Mouse (Mus musculus): ENCODE measurements around the gene Tmem115. TPM values are rescaled to one million over a fixed set of nuclear protein-coding genes. Genes with fewer than 3 reads are reported as not detected.
A peak's percentile ranks its signal among the peaks of the same experiment; 100 is the strongest.
"Not testable (repeated sequence)": the region's sequence is repeated elsewhere in the genome, so short reads cannot be mapped to it uniquely, and the experiment has no call there.

Tmem115 gene
- total and polyA plus RNA-seq, 2 experiments from 2014 or later: 49.7 to 51.4 TPM

GRCm38 (mm10) chr9:107565556-107565955 is 31.8 kb downstream of the Tmem115 start:
- H3K9ac ChIP-seq; H3K4me2 ChIP-seq (ENCODE audit: low read depth); DNase-seq; H3K27me3 ChIP-seq (ENCODE audit: insufficient read depth, low read length); H3K9me3 ChIP-seq (ENCODE audit: low read length); H3K27ac ChIP-seq (ENCODE audit: low read depth, low read length); H3K4me3 ChIP-seq (ENCODE audit: low read depth, low read length); ATAC-seq: not testable (repeated sequence)
- WGBS: 50% methylated on average over 5 of the region's 5 CpGs
- peaks cover 31% of the 10 kb centered on the region for H3K4me1 ChIP-seq (ENCODE audit: insufficient read depth)
- H3K36me3 ChIP-seq (ENCODE audit: insufficient read depth): peaks cover 29% of the 10 kb centered on the region
- peak; percentile 25; the same call in 1 of the 2 replicates for TF ChIP-seq CTCF (IDR thresholded peaks at IDR 0.05; ENCODE audit: low read depth)

GRCm38 (mm10) chr9:107566041-107566709 is 32.4 kb downstream of the Tmem115 start:
- Histone ChIP-seq H3K4me2 (ENCODE audit: low read depth) (no peak overlapping the region), H3K27me3 (ENCODE audit: insufficient read depth, low read length) (no peaks in the 10 kb centered on the region), H3K27ac (ENCODE audit: low read depth, low read length) (no peak overlapping the region; the same call in 1 of the 2 replicates), H3K4me1 (ENCODE audit: insufficient read depth) (peaks cover 35% of the 10 kb centered on the region), H3K9ac (no peak overlapping the region), H3K9me3 (ENCODE audit: low read length) (no peaks in the 10 kb centered on the region), H3K4me3 (ENCODE audit: low read depth, low read length) (no peak overlapping the region), H3K36me3 (ENCODE audit: insufficient read depth) (peaks cover 25% of the 10 kb centered on the region)
- peak; percentile 87 for TF ChIP-seq CTCF (IDR thresholded peaks at IDR 0.05; ENCODE audit: low read depth)
- WGBS: 58% methylated on average over 15 of the region's 15 CpGs
- no peak for ATAC-seq
- DNase-seq: peak; percentile 72

- no peak for DNase-seq
- no peak overlapping the region for H3K4me2 ChIP-seq (ENCODE audit: low read depth)
- H3K27ac ChIP-seq (ENCODE audit: low read depth, low read length): no peak overlapping the region
- 77% methylated on average over 3 of the region's 3 CpGs for WGBS
- H3K4me3 ChIP-seq (ENCODE audit: low read depth, low read length): no peak overlapping the region
- peaks cover 35% of the 10 kb centered on the region for H3K4me1 ChIP-seq (ENCODE audit: insufficient read depth)
- no peaks in the 10 kb centered on the region for H3K27me3 ChIP-seq (ENCODE audit: insufficient read depth, low read length)
- H3K36me3 ChIP-seq (ENCODE audit: insufficient read depth): peaks cover 25% of the 10 kb centered on the region
- ATAC-seq: no peak
- TF ChIP-seq CTCF (IDR thresholded peaks at IDR 0.05; ENCODE audit: low read depth): no peak
- no peaks in the 10 kb centered on the region for H3K9me3 ChIP-seq (ENCODE audit: low read length)
- no peak overlapping the region for H3K9ac ChIP-seq
Observed at GRCm38 (mm10) chr9:107566855-107567254, 33.1 kb downstream of the Tmem115 start.

- WGBS: 9% methylated on average over 18 of the region's 18 CpGs
- ATAC-seq: no peak
- H3K4me1 ChIP-seq (ENCODE audit: insufficient read depth): peaks cover 33% of the 10 kb centered on the region
Observed at GRCm38 (mm10) chr9:107567702-107568319, 34.1 kb downstream of the Tmem115 start, which contains the start of gene Hyal2. TSS of gene Hyal2 (plus strand) at chr9:107567945.

GRCm38 (mm10) chr9:107568331-107569261 is 34.9 kb downstream of the Tmem115 start:
- TF ChIP-seq CTCF (IDR thresholded peaks at IDR 0.05; ENCODE audit: low read depth): no peak; the same call in 1 of the 2 replicates
- ATAC-seq (peak; percentile 93), DNase-seq (peak; percentile 94)
- Histone ChIP-seq H3K36me3 (ENCODE audit: insufficient read depth) (peaks cover 38% of the 10 kb centered on the region), H3K9me3 (ENCODE audit: low read length) (no peaks in the 10 kb centered on the region), H3K4me2 (ENCODE audit: low read depth) (peak overlapping the region; percentile 76), H3K4me1 (ENCODE audit: insufficient read depth) (peaks cover 32% of the 10 kb centered on the region), H3K27me3 (ENCODE audit: insufficient read depth, low read length) (no peaks in the 10 kb centered on the region), H3K4me3 (ENCODE audit: low read depth, low read length) (peak overlapping the region; percentile 63), H3K9ac (peak overlapping the region; percentile 69), H3K27ac (ENCODE audit: low read depth, low read length) (peak overlapping the region; percentile 89)
- WGBS: under 1% methylated on average over 41 of the region's 41 CpGs

More at GRCm38 (mm10) chr9:107567702-107568319, 34.1 kb downstream of the Tmem115 start, which contains the start of gene Hyal2:
- no peak for TF ChIP-seq CTCF (IDR thresholded peaks at IDR 0.05; ENCODE audit: low read depth)
- DNase-seq: no peak
- H3K36me3 ChIP-seq (ENCODE audit: insufficient read depth): peaks cover 31% of the 10 kb centered on the region
- H3K4me3 ChIP-seq (ENCODE audit: low read depth, low read length): peak within 1 kb of the TSS; percentile 63
- peak within 1 kb of the TSS; percentile 69 for H3K9ac ChIP-seq
- peak within 1 kb of the TSS; percentile 89 for H3K27ac ChIP-seq (ENCODE audit: low read depth, low read length)
- no peaks in the 10 kb centered on the region for H3K9me3 ChIP-seq (ENCODE audit: low read length)
- H3K27me3 ChIP-seq (ENCODE audit: insufficient read depth, low read length): no peaks in the 10 kb centered on the region
- H3K4me2 ChIP-seq (ENCODE audit: low read depth): peak within 1 kb of the TSS; percentile 76

- H3K9ac ChIP-seq: peak overlapping the region; percentile 69
- 0 out of 2 replicates have a peak, but pooled peaks have one; percentile 23 for TF ChIP-seq CTCF (IDR thresholded peaks at IDR 0.05; ENCODE audit: low read depth)
- no peaks in the 10 kb centered on the region for H3K27me3 ChIP-seq (ENCODE audit: insufficient read depth, low read length)
- 0% methylated on average over 21 of the region's 23 CpGs for WGBS
- peak overlapping the region; percentile 76 for H3K4me2 ChIP-seq (ENCODE audit: low read depth)
- no peak for DNase-seq
- peak overlapping the region; percentile 89 for H3K27ac ChIP-seq (ENCODE audit: low read depth, low read length)
- H3K4me1 ChIP-seq (ENCODE audit: insufficient read depth): peaks cover 25% of the 10 kb centered on the region
- H3K36me3 ChIP-seq (ENCODE audit: insufficient read depth): peaks cover 41% of the 10 kb centered on the region
- no peaks in the 10 kb centered on the region for H3K9me3 ChIP-seq (ENCODE audit: low read length)
- ATAC-seq: peak; percentile 17
- peak overlapping the region; percentile 63 for H3K4me3 ChIP-seq (ENCODE audit: low read depth, low read length)
Observed at GRCm38 (mm10) chr9:107569270-107569669, 35.5 kb downstream of the Tmem115 start.
